Mouse (Mus musculus): ENCODE results near the gene Prmt7.

The Prmt7 gene

GRCm38 (mm10) chr8:106226589-106226988 lies 15.9 kb downstream of the Prmt7 start:
- peak; percentile 56 for DNase-seq

- DNase-seq, result no peak
These were observed 20.8 kb downstream of the Prmt7 start for GRCm38 (mm10) chr8:106231536-106231935.

DNA sequence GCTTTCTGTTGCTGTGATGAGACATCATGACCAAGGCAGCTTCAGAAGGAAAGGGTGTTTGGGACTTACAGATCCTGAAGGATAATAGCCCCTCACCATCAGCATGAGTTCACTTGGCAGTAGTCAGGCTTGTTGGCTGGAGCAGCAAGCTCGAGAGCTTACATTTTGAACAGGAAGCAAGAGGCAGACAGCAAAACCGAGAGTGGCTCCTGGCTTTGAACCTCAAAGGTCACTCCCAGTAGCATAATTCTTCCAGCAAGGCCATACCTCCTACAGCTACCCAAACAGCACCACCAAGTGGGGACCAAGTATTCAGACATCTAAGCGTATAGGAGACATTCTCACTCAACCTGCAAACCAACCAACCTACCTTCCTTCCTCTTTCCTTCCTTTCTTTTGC lies 22.0 kb downstream of the Prmt7 start:
- DNase-seq, result no peak

- DNase-seq, result no peak
These were observed 24.0 kb downstream of the Prmt7 start for GRCm38 (mm10) chr8:106234567-106235261.

DNA sequence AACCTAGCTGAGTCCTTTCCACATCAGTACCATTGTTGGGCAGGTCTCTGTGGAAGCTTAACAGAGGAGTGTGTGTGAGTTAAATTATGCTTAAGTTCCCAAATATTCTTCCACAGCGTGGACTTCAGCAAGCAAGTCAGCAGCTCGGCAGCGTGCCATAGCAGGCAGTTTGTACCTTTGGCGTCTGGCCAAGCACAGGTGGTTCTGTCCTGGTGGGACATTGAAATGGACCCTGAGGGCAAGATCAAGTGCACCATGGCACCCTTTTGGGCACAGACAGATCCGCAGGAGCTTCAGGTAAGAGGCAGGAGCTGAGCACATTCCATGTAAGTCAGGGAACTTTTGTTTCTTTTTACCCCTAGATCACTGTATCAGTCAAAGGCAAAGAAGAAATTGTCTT lies 26.4 kb downstream of the Prmt7 start:
- peak; percentile 68 for DNase-seq

DNA sequence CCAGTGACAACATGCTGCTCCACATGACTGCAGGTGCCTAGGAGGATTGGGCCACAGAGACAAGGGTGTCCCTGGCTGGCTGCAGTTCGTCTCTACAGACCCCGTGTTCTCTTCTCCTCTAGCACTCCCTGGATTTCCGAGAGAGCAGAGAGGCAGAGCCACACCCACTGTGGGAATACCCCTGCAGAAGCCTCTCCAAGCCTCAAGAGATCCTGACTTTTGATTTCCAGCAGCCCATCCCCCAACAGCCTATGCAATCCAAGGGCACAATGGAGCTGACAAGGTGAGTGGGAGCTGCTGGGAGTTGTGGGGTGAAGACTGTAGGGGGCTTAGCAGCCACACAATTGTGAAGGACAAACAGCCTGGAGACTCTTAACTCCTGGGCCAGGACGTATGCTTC lies 39.5 kb downstream of the Prmt7 start:
- DNase-seq, result no peak

DNA sequence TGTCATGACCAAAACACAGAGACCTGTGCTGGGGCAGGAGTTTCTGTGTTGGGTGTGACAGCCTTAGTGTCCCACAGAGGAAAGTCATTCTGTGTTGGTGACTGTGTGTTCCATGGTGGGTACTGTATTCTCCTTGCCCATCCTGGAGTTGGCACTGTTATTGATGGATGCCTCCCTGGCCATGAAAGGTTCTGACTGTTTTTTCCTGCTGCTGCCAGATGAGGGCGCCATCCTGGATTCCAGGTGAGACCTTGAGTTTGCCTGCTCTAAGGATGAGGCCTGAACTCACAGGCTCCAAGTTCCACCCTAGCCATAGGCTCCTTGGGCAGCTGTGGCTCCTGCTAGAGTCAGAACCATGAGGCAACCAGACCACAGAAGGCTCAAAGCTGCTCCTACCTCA lies 47.4 kb downstream of the Prmt7 start:
- DNase-seq, result peak; percentile 12

GRCm38 (mm10) chr8:106259579-106260255 lies 49.0 kb downstream of the Prmt7 start:
- DNase-seq, result no peak

- no peak for DNase-seq
These were observed 50.2 kb downstream of the Prmt7 start for GRCm38 (mm10) chr8:106260894-106261293.

DNA sequence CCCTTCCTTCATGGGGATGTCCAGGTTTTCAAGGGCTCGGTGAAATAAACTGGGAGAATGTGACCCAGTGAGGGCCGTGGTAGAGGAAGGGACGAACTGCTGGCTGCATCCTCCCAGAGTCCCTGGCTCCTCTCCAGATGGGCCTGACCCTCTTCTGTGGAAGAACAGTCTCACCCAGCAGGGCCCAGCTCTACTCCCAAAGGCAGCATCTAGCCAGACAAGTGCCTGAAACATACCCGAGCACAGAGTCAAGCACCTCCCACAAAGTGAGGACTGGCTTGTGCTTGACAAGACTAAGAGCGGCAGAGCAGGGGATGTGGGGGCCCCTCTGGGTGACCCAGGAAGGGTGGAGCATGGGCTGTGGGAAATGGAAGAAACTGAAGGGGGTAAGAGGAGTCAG lies 51.6 kb downstream of the Prmt7 start:
- DNase-seq, result no peak

DNA sequence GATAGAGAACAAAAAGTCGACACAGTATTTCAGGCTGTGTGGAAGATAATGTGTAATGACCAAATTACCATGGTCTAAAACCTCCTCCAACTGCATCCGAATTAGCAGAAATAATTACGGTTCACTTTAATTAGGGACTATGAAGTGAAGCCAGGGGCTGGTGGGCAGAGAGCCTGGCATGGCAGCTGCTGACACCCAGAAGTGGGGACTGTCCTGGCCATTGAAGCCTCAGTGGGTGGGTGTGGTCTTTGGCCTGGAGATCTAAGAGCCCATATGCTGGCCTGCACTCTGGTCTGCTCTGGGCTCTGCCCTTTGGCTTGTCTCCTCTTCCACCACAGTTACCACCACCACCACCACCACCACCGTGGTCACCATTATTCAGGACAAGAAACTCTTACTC lies 53.2 kb downstream of the Prmt7 start:
- no peak for DNase-seq

GRCm38 (mm10) chr8:106265398-106265797 lies 54.7 kb downstream of the Prmt7 start:
- no peak for DNase-seq

DNA sequence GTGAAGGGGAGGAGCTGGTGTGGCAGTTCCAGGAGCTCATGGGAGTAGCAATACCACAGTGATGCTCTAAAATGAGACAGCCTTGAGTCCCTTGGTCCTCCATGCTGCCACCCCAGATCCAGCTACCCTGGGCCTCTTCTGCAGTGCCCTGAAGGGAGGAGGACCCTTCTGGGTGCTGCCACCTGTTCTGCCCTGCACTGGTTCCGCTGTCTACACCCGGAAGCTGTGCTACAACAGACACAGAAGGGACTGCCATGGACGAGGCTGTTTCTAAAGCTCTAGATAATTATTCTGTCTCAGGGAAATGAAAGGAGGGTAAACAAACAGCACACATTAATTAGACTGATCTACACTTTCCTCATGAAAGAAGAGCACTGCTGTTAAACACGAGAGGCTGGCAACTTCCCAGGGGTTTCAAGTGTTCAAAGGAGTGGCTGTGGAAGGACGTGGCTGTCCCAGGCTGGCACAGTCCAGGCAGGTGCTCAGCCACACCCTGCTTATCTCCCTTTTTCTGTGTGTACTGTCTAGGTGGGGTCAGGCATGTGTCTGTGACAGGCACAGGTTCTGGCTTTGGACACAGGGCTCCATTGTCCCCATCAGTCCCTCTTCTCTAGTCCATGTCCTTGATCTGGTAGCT lies 58.1 kb downstream of the Prmt7 start:
- DNase-seq, result no peak

- DNase-seq, result no peak
These were observed 60.1 kb downstream of the Prmt7 start for GRCm38 (mm10) chr8:106270804-106271203.

DNA sequence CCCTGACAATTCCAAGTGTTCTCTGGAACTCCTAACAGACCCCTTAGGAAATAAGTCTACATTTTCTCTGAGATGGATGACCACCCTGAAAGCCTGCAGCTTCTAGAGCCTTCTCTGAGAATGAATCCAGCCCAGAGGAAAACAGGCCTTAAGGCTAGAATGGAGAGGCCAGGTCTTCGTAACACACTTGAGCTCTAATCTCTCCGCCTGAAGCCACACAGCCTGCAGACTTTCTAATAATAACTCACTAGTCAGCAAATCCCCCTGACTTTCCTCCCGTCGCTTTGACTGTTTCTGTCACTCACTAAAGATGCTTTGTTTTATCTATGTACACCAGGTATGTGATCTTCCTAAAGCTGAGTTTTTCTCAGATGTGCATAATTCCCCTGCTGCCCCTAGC lies 60.6 kb downstream of the Prmt7 start:
- no peak for DNase-seq

DNA sequence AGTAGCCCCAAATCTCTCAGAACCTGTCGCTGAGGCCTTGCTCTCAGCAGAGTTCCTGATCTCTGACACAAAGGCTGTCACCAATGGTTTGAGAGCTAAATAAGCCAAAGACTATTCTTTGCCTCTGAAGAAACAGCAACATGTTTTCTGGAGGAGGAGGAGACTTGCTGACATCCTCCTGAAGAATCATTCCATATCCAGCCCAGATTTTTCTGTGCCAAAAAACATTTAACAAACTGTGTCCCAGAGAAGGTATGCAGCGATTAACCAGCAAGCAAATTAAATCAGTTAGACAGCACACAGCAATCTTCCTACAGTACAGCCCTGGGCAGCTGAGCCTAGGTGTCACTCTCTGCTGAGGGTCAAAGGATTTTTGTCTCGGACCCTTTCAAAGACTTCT lies 62.7 kb downstream of the Prmt7 start:
- DNase-seq, result no peak

DNA sequence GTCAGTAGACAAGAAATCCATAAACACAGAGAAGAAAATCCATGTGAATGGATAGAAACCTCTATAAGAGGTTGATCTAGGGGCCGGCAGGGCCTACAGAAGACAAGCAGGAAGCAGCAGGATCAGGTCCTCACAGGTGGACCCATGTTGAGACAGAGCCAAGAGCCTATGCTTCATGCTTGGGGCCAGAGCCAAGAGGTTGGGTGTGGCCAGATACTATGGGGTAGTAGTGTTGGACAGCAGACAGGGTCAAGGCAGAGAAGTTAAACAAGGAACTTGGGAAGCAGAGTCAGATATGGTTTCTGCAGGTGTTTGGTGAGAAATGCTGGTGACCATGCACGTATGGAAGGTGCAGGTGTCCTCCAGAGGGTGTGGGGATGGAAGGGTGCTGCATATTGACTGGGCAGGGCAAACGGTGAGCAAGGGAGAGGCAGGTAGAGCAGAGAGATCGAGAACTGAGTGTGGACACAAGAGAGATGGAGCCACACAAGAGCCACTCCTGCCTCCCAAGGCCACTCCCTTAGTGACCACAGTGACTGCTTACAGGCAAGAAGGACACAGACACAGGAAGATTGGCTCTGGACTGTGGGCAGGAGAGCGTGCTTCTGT lies 66.1 kb downstream of the Prmt7 start:
- DNase-seq, result no peak

DNA sequence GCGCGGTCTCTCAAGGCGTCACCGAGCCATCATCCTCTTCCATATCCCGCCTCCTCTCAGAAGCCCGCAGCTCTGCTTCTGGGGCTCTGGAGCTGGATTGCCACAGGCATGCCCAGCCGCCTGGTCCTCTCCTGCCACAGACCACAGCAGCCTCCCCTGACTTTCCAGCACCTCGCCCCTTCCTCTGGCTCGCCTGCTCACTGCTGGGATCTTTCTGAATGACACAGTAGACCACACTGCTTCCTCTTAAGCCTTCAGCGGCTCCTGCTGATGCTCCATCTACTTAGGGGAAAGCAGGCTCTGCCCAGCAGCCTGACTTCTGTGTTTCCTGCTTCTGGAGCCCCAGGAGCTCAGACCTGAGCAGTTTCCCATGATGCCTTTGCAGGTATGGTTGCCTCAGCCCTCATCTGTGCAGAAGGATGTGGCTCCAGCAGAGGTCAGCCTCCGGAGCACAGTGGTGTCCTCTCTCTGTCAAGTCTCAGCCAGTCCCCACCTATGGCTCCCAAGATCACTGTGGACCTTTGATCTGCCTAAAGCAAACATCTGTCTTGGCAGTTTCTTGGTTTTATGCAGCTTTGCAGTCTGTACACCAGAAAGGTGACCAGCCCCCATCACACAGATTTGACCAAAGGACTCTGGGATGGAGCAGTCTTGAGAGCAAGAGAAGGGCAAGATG lies 67.8 kb downstream of the Prmt7 start:
- no peak for DNase-seq

- no peak for DNase-seq
These were observed 69.4 kb downstream of the Prmt7 start for GRCm38 (mm10) chr8:106280154-106280553.

GRCm38 (mm10) chr8:106280844-106281243 lies 70.1 kb downstream of the Prmt7 start:
- DNase-seq, result no peak

- DNase-seq, result no peak
These were observed 76.7 kb downstream of the Prmt7 start for GRCm38 (mm10) chr8:106287445-106287844.

DNA sequence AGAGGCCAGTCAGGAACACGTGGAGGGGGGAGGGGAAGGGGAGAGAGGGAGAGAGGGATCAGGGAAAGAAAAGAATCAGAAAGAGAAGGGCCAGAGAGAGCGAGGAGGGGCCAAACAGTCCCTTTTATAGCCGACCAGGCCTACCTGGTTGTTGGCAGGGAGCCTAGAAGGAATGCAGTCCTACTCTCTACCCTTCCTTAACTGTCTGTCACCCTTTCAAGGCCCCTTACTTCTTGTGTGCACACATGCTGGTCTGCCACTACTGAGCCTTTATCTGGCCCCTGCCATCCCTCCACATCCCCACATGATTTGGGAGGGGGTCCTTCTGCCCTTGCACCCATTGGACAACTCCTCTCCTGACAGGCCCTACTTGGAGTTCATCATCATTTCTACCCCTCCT lies 78.0 kb downstream of the Prmt7 start:
- DNase-seq, result no peak

- no peak for DNase-seq
These were observed 78.7 kb downstream of the Prmt7 start for GRCm38 (mm10) chr8:106289464-106289863.

Measured in kidney, adult 18-20 months (tissue).